Mouse (Mus musculus): Measurements from ENCODE around the gene Kansl2. TPM values are rescaled to one million over a fixed set of nuclear protein-coding genes. Genes with fewer than 3 reads are reported as not detected.

Gene Kansl2
- polyA plus RNA-seq, 1 experiment from 2014 or later: 94.3 TPM

DNA sequence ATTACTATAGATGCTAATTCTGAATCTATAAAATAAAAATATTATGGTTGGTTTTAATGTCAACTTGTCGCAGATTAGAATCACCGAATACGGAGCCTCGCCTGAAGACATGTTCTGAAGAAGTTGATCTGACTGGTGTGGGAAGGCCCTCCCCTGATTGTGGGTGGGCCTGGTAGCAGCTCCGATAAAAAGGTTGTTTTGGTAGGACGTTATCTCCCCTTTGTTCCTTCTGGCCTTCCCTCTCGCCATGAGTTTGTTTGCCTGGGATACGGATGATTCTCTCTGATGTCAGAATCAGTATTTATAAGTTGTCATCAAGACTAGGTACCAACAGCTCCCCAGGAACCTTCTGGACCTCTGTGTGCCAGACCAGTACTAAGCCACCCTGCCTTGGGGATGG, 21.8 kb downstream of the Kansl2 start:
- no peak overlapping the region for H3K4me3 ChIP-seq (ENCODE audit: low read depth, low read length)
- DNase-seq (ENCODE audit: low spot score) (no peak), ATAC-seq (ENCODE audit: low read depth) (no peak)
- H3K27me3 ChIP-seq (replicated peaks; ENCODE audit: control insufficient read depth, insufficient read depth, low read length): no peaks in the 10 kb centered on the region
- H3K27ac ChIP-seq (replicated peaks; ENCODE audit: low read depth, low read length): no peak overlapping the region; the same call in 1 of the 2 replicates
- no peak overlapping the region for H3K9ac ChIP-seq (ENCODE audit: low read depth, low read length)
- no peaks in the 10 kb centered on the region for H3K36me3 ChIP-seq (ENCODE audit: control insufficient read depth, insufficient read depth, low read length)
- 60% methylated on average over 8 of the region's 8 CpGs for WGBS
- no peak overlapping the region for H3K4me2 ChIP-seq (ENCODE audit: low read depth, low read length)
- H3K9me3 ChIP-seq (ENCODE audit: control insufficient read depth, low read length): no peaks in the 10 kb centered on the region
- peaks cover 11% of the 10 kb centered on the region for H3K4me1 ChIP-seq (ENCODE audit: control insufficient read depth, insufficient read depth, low read length)

DNA sequence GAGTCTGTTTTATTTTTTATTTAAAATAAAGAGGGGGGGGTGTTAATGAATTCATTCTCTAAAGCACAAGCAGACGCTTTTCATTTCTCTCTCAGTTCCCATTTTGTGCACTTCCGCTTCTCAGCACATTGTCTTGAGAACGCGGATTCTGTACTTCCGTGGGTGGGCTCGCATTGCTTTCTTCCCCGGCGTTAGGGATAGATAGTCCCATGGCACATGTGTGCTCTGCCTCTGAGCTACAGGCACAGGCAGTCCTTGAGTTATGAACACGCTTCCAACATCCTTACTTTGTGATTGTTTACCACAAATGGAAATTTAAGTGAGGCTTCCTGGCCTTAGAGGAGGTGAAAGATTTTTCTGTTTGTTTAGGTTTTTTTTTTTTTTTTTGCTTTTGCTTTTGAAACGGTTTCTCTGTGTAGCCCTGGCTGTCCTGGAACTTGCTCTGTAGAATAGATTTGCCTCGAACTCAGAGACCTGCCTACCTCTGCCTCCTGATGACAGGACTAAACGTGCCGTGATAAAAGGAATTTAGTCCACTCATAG, 22.6 kb downstream of the Kansl2 start:
- H3K4me1 ChIP-seq (ENCODE audit: control insufficient read depth, insufficient read depth, low read length): peaks cover 11% of the 10 kb centered on the region

DNA sequence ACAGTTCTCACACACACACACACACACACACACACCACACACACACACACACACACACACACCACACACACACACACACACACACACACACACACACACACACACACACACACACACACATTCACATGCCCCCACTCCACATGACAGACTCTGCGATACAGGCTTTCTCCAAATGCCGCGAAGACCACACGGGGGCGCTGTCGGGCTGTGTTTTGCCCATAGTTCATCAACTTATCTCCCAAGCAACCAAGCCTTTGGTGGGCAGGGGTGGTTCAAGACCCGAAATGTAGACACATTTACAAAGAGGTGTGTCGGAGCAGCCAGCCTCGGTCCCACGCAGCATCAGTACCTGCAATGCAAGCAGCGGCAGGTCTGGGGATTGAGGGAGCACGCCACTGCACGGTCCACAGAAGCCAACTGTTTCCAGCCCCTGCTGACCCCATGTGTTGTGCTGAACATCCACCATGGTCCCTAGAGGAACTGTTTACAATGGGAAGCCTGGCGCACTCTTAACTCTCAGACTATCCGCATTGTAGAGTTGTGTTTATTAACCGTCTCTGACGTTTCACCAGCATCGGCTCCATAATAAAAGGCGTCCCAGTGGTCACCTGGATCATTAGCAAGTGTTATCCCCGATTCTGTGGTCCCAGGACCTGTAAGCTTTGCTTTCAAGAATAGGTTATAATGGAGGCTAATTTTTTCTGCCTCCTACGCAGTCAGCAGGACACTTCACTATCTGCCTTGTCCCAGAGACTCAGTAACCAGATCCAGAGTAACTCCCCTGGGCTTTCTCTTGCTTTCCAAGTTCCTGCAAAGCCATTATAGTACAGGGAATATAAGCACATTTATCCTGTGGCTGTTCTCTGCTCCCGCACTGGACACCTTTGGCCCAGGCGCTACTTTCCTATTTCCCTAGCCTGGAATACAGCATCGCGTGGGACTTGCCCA, 23.4 kb downstream of the Kansl2 start:
- H3K9ac ChIP-seq (ENCODE audit: low read depth, low read length): no peak overlapping the region
- H3K4me2 ChIP-seq (ENCODE audit: low read depth, low read length): peak overlapping the region; percentile 63
- no peaks in the 10 kb centered on the region for H3K9me3 ChIP-seq (ENCODE audit: control insufficient read depth, low read length)
- 22% methylated on average over 24 of the region's 25 CpGs for WGBS
- peak overlapping the region; percentile 25 for H3K4me3 ChIP-seq (ENCODE audit: low read depth, low read length)
- H3K27me3 ChIP-seq (replicated peaks; ENCODE audit: control insufficient read depth, insufficient read depth, low read length): no peaks in the 10 kb centered on the region
- DNase-seq (ENCODE audit: low spot score) (peak; percentile 78), ATAC-seq (ENCODE audit: low read depth) (no peak; the same call in 1 of the 2 replicates)
- H3K36me3 ChIP-seq (ENCODE audit: control insufficient read depth, insufficient read depth, low read length): no peaks in the 10 kb centered on the region
- no peak overlapping the region for H3K27ac ChIP-seq (replicated peaks; ENCODE audit: low read depth, low read length)
- peaks cover 11% of the 10 kb centered on the region for H3K4me1 ChIP-seq (ENCODE audit: control insufficient read depth, insufficient read depth, low read length)

More for the DNA sequence above, 22.6 kb downstream of the Kansl2 start:
- Histone ChIP-seq H3K27me3 (replicated peaks; ENCODE audit: control insufficient read depth, insufficient read depth, low read length) (no peaks in the 10 kb centered on the region), H3K9ac (ENCODE audit: low read depth, low read length) (no peak overlapping the region), H3K4me3 (ENCODE audit: low read depth, low read length) (no peak overlapping the region; the same call in 1 of the 2 replicates), H3K9me3 (ENCODE audit: control insufficient read depth, low read length) (no peaks in the 10 kb centered on the region), H3K4me2 (ENCODE audit: low read depth, low read length) (peak overlapping the region; percentile 63; the same call in 1 of the 2 replicates), H3K27ac (replicated peaks; ENCODE audit: low read depth, low read length) (0 out of 2 replicates have a peak overlapping the region, but pooled peaks have one; percentile 21), H3K36me3 (ENCODE audit: control insufficient read depth, insufficient read depth, low read length) (no peaks in the 10 kb centered on the region)
- WGBS: 55% methylated on average over 13 of the region's 13 CpGs
- no peak for ATAC-seq (ENCODE audit: low read depth)
- DNase-seq (ENCODE audit: low spot score): no peak

DNA sequence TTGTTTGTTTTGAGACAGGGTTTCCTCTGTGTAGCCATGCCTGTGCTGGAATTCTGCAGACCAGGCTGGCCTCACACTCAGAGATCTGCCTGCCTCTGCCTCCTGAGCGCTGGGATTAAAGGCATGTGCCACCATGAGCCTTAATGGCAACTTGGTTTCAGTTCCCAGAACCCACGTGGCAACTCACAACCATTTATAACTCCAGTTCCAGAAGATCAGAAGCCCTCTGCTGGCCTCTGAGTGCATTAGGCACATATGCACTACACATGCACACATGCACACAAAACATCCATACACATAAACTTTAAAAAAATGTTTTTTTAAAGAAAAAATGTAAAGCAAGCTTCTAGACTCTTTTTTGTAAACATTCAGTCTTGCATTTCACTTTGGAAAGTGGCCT, 24.7 kb downstream of the Kansl2 start:
- no peak for ATAC-seq (ENCODE audit: low read depth)
- no peaks in the 10 kb centered on the region for H3K36me3 ChIP-seq (ENCODE audit: control insufficient read depth, insufficient read depth, low read length)
- H3K27ac ChIP-seq (replicated peaks; ENCODE audit: low read depth, low read length): no peak overlapping the region
- WGBS: 63% methylated on average over 2 of the region's 2 CpGs
- H3K9ac ChIP-seq (ENCODE audit: low read depth, low read length): no peak overlapping the region
- DNase-seq (ENCODE audit: low spot score): no peak
- H3K27me3 ChIP-seq (replicated peaks; ENCODE audit: control insufficient read depth, insufficient read depth, low read length): no peaks in the 10 kb centered on the region
- peaks cover 11% of the 10 kb centered on the region for H3K4me1 ChIP-seq (ENCODE audit: control insufficient read depth, insufficient read depth, low read length)
- no peak overlapping the region for H3K4me3 ChIP-seq (ENCODE audit: low read depth, low read length)
- H3K9me3 ChIP-seq (ENCODE audit: control insufficient read depth, low read length): no peaks in the 10 kb centered on the region
- H3K4me2 ChIP-seq (ENCODE audit: low read depth, low read length): no peak overlapping the region

DNA sequence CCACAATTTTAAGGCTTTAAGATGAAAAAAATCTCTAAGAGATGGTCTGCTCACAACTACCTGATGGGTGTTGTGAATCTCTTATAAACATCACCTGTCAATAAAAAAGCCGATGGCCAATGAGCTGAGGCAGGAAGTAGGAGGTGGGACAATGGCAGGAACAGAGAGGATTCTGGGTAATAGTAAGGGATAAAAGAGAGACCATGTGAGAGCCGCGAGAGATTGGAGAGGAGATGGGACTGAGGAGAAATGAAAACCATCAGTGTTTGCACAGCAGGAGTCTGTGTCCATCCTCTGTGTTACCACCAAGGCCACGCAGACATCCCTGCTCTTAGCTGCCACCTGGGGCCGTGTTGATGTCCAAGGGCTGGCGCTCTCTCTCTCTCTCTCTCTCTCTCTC, 26.7 kb downstream of the Kansl2 start:
- H3K4me3 ChIP-seq (ENCODE audit: low read depth, low read length): no peak overlapping the region
- no peaks in the 10 kb centered on the region for H3K9me3 ChIP-seq (ENCODE audit: control insufficient read depth, low read length)
- no peaks in the 10 kb centered on the region for H3K27me3 ChIP-seq (replicated peaks; ENCODE audit: control insufficient read depth, insufficient read depth, low read length)
- WGBS: 86% methylated on average over 3 of the region's 6 CpGs
- no peak overlapping the region for H3K9ac ChIP-seq (ENCODE audit: low read depth, low read length)
- H3K27ac ChIP-seq (replicated peaks; ENCODE audit: low read depth, low read length): no peak overlapping the region
- peaks cover 7% of the 10 kb centered on the region; the same call in 1 of the 2 replicates for H3K4me1 ChIP-seq (ENCODE audit: control insufficient read depth, insufficient read depth, low read length)
- ATAC-seq (ENCODE audit: low read depth): no peak
- DNase-seq (ENCODE audit: low spot score): no peak
- H3K4me2 ChIP-seq (ENCODE audit: low read depth, low read length): no peak overlapping the region
- no peaks in the 10 kb centered on the region for H3K36me3 ChIP-seq (ENCODE audit: control insufficient read depth, insufficient read depth, low read length)

DNA sequence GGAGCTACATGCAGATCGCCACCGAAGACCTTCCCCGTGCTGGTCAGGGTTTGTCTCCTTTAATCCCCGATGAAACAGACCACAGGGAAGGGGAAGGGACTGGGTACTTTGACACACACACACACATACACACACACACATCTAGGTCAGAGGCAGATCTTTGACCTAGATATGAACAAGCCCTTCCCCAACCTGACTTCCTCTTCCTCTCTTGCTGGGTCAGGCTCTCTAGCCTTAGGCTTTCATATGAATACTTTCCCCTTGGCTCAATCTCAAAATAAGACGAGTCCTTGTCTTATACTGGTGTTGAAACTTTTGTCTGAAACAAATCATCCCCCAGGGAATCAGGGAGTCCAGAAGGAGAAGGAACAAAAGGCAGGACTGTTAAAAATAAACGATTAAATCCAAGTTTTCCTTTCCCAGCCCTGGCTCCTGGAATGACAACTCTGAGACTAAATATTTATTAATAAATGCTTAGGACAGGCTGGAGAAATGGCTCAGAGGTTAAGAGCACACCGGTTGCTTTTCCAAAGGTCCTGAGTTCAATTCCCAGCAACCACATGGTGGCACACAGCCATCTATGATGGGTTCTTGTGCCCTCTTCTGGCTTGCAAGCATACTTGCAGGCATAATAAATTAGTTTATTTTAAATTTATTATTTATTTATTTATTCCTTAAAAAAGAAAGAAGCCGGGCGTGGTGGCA, 27.7 kb downstream of the Kansl2 start:
- no peaks in the 10 kb centered on the region for H3K9me3 ChIP-seq (ENCODE audit: control insufficient read depth, low read length)

DNA sequence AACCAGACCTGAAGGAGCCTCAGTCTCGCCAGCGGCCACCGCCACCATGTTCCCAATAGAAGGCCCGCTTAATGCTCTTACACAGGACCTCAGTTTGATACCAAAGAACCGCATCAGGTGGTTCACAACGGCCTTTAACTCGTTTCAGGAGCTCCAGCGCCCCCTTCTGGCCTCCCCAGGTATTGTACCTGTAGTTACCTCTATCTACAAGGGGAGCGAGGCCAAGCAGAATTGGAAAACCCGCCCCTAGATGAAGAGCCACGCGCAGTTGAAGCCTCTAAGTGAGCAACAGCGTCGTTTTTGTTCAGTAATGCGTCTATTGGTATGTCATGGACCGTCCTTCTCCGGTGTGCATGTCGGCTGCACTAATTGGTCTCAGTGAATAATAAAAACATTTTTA, 29.6 kb downstream of the Kansl2 start:
- Histone ChIP-seq H3K4me1 (ENCODE audit: control insufficient read depth, insufficient read depth, low read length) (no peaks in the 10 kb centered on the region), H3K9me3 (ENCODE audit: control insufficient read depth, low read length) (no peaks in the 10 kb centered on the region), H3K4me2 (ENCODE audit: low read depth, low read length) (no peak overlapping the region), H3K27me3 (replicated peaks; ENCODE audit: control insufficient read depth, insufficient read depth, low read length) (no peaks in the 10 kb centered on the region), H3K27ac (replicated peaks; ENCODE audit: low read depth, low read length) (no peak overlapping the region), H3K4me3 (ENCODE audit: low read depth, low read length) (no peak overlapping the region), H3K36me3 (ENCODE audit: control insufficient read depth, insufficient read depth, low read length) (no peaks in the 10 kb centered on the region), H3K9ac (ENCODE audit: low read depth, low read length) (no peak overlapping the region)
- no peak for ATAC-seq (ENCODE audit: low read depth)
- peak; percentile 63 for DNase-seq (ENCODE audit: low spot score)
- WGBS: 14% methylated on average over 18 of the region's 18 CpGs

More for the DNA sequence above, 27.7 kb downstream of the Kansl2 start:
- no peak for DNase-seq (ENCODE audit: low spot score)
- ATAC-seq (ENCODE audit: low read depth): no peak
- Histone ChIP-seq H3K4me1 (ENCODE audit: control insufficient read depth, insufficient read depth, low read length) (peaks cover 7% of the 10 kb centered on the region; the same call in 1 of the 2 replicates), H3K9ac (ENCODE audit: low read depth, low read length) (no peak overlapping the region), H3K36me3 (ENCODE audit: control insufficient read depth, insufficient read depth, low read length) (no peaks in the 10 kb centered on the region), H3K4me3 (ENCODE audit: low read depth, low read length) (no peak overlapping the region), H3K4me2 (ENCODE audit: low read depth, low read length) (no peak overlapping the region), H3K27me3 (replicated peaks; ENCODE audit: control insufficient read depth, insufficient read depth, low read length) (no peaks in the 10 kb centered on the region), H3K27ac (replicated peaks; ENCODE audit: low read depth, low read length) (no peak overlapping the region)
- 74% methylated on average over 9 of the region's 9 CpGs for WGBS

DNA sequence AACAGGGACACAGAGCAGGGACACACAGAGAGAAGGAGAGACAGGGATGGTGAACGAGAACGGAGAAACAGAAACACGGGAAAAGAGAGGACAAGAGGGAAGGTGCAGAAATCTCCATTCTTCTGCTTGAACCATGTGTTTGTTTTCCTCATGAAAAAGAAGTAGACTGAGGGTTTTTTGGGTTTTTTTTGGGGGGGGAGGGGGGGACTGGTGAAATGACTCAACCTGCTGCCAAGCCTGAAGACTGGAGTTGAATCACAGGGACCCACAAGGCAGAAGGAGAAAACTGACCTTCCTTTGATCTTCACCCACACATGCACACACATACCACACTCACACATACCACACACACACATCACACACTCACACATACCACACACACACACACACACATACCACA, 30.7 kb downstream of the Kansl2 start:
- Histone ChIP-seq H3K4me2 (ENCODE audit: low read depth, low read length) (no peak overlapping the region), H3K27ac (replicated peaks; ENCODE audit: low read depth, low read length) (no peak overlapping the region), H3K27me3 (replicated peaks; ENCODE audit: control insufficient read depth, insufficient read depth, low read length) (no peaks in the 10 kb centered on the region), H3K4me3 (ENCODE audit: low read depth, low read length) (no peak overlapping the region), H3K4me1 (ENCODE audit: control insufficient read depth, insufficient read depth, low read length) (no peaks in the 10 kb centered on the region), H3K36me3 (ENCODE audit: control insufficient read depth, insufficient read depth, low read length) (no peaks in the 10 kb centered on the region), H3K9me3 (ENCODE audit: control insufficient read depth, low read length) (no peaks in the 10 kb centered on the region), H3K9ac (ENCODE audit: low read depth, low read length) (no peak overlapping the region)
- ATAC-seq (ENCODE audit: low read depth) (no peak), DNase-seq (ENCODE audit: low spot score) (no peak)
- WGBS: 87% methylated on average over 3 of the region's 3 CpGs

Data from embryonic facial prominence, embryonic 14.5 days (tissue).